Mouse (Mus musculus) hematopoietic stem cell, adult 5-6 weeks (primary cell): ENCODE results near the gene Fam234b. TPM values are rescaled to one million over a fixed set of nuclear protein-coding genes. Genes with fewer than 3 reads are reported as not detected.

Experiments
- ATAC-seq, 2 experiments: fragments of 125-278 bp in 1 of 2; replicated peaks in 1 of 2; 2 replicates each; pipeline ENCODE4 v1.8.0; 2016 to 2017; ENCODE audit warnings: inconsistent platforms in 2 of 2, mild to moderate bottlenecking in 2 of 2, moderate number of reproducible peaks in 2 of 2, low read depth in 1 of 2, moderate TSS enrichment in 1 of 2; ENCODE audit not compliant: low FRiP score in 2 of 2, poor library complexity in 2 of 2, severe bottlenecking in 2 of 2, insufficient read depth in 1 of 2, low TSS enrichment in 1 of 2
- total RNA-seq: library from RNA; stranded (forward); fragments of 172-1452, 232-1000 nt; gene quantifications from 2 replicates; pipeline ENCODE4 v1.2.3, GENCODE M21; 2017

Fam234b gene
- total RNA-seq: 14.1 and 15.5 TPM in 2 replicates

GRCm38 (mm10) chr6:135197921-135198532 lies at the start of gene Fam234b, which contains the start of gene Hebp1:
Gene Fam234b (plus strand): TSS chr6:135197977.
Gene Hebp1 (minus strand): TSS chr6:135198022.
- ATAC-seq: peak; percentile 61 to 67

GRCm38 (mm10) chr6:135148506-135148905 lies 49.3 kb upstream of the Fam234b start:
- ATAC-seq: no peak; a peak in 1 of 4 replicates

GRCm38 (mm10) chr6:135149175-135149574 lies 48.6 kb upstream of the Fam234b start:
- ATAC-seq: no peak

- no peak for ATAC-seq
These were observed 48.1 kb upstream of the Fam234b start for GRCm38 (mm10) chr6:135149722-135150121.

- peak; percentile 63 to 88; a peak in 3 of 4 replicates for ATAC-seq
These were observed 47.5 kb upstream of the Fam234b start for GRCm38 (mm10) chr6:135150311-135150710.

GRCm38 (mm10) chr6:135153719-135154118 lies 44.1 kb upstream of the Fam234b start:
- ATAC-seq: no peak

- no peak for ATAC-seq
These were observed 41.2 kb upstream of the Fam234b start for GRCm38 (mm10) chr6:135156597-135156996.

GRCm38 (mm10) chr6:135157496-135157895 lies 40.3 kb upstream of the Fam234b start:
- no peak for ATAC-seq

- no peak for ATAC-seq
These were observed 39.3 kb upstream of the Fam234b start for GRCm38 (mm10) chr6:135158509-135158908.

GRCm38 (mm10) chr6:135161356-135161755 lies 36.4 kb upstream of the Fam234b start:
- no peak for ATAC-seq

GRCm38 (mm10) chr6:135162311-135162710 lies 35.5 kb upstream of the Fam234b start:
- no peak for ATAC-seq

GRCm38 (mm10) chr6:135162861-135163260 lies 34.9 kb upstream of the Fam234b start:
- no peak for ATAC-seq

- no peak for ATAC-seq
These were observed 32.6 kb upstream of the Fam234b start for GRCm38 (mm10) chr6:135165191-135165590.

- ATAC-seq: no peak; a peak in 1 of 4 replicates
These were observed 32.1 kb upstream of the Fam234b start for GRCm38 (mm10) chr6:135165706-135166105.

GRCm38 (mm10) chr6:135166262-135166661 lies 31.5 kb upstream of the Fam234b start:
- no peak for ATAC-seq

- ATAC-seq: no peak
These were observed 31.1 kb upstream of the Fam234b start for GRCm38 (mm10) chr6:135166712-135167111.

GRCm38 (mm10) chr6:135167380-135168311 lies 30.1 kb upstream of the Fam234b start:
- peak; percentile 89 to 90 for ATAC-seq

GRCm38 (mm10) chr6:135168471-135168870 lies 29.3 kb upstream of the Fam234b start:
- ATAC-seq: no peak
